Mouse (Mus musculus): ENCODE data around the gene Sema5a. TPM values are rescaled to one million over a fixed set of nuclear protein-coding genes. Genes with fewer than 3 reads are reported as not detected.

Sema5a gene
- polyA plus RNA-seq, 2 experiments from 2014 or later, result 0.08 TPM; not detected in 1

- ATAC-seq, result no peak
Observed at GRCm38 (mm10) chr15:32685152-32685551, 440.5 kb downstream of the Sema5a start.

GRCm38 (mm10) chr15:32691021-32691420 lies 446.4 kb downstream of the Sema5a start:
- no peak for ATAC-seq

- ATAC-seq, result no peak
Observed at GRCm38 (mm10) chr15:32693006-32693405, 448.4 kb downstream of the Sema5a start.

GRCm38 (mm10) chr15:32717298-32717985 lies 472.8 kb downstream of the Sema5a start:
- no peak for ATAC-seq

- ATAC-seq, result no peak
Observed at GRCm38 (mm10) chr15:32718293-32718963, 473.8 kb downstream of the Sema5a start.

- ATAC-seq, result no peak
Observed at GRCm38 (mm10) chr15:32718964-32719311, 474.3 kb downstream of the Sema5a start.

- no peak for ATAC-seq
Observed at GRCm38 (mm10) chr15:32730839-32731238, 486.2 kb downstream of the Sema5a start.

Other genes with a start within 250 kb of the Sema5a start
- not detected for gene Tas2r119, start 67.5 kb upstream of the Sema5a start, polyA plus RNA-seq (2017; shearing (Covaris generic))